Mouse (Mus musculus) neutrophil, adult 5-6 weeks (primary cell): ENCODE measurements around the gene Galnt6. TPM values are rescaled to one million over a fixed set of nuclear protein-coding genes. Genes with fewer than 3 reads are reported as not detected.

ENCODE experiments used
- ATAC-seq: fragments of 151-379, 151-347 bp; 2 replicates; pipeline ENCODE4 v1.8.0; 2017; ENCODE audit warnings: mild to moderate bottlenecking, moderate TSS enrichment; ENCODE audit not compliant: insufficient number of reproducible peaks, poor library complexity, low FRiP score, severe bottlenecking; ENCODE audit errors: extremely low read depth
- total RNA-seq: library from RNA; stranded (forward); fragments of 200-1000 nt; gene quantifications from 2 replicates; pipeline ENCODE4 v1.2.3, GENCODE M21; 2017

The Galnt6 gene
- total RNA-seq, 1 experiment from 2014 or later, result 33.1 TPM

- peak; percentile 36; the same call in 1 of the 2 replicates for ATAC-seq
These were observed 590 bp downstream of the Galnt6 start for GRCm38 (mm10) chr15:100728586-100728985.

- no peak for ATAC-seq
These were observed 1.3 kb downstream of the Galnt6 start for GRCm38 (mm10) chr15:100727834-100728233.

- ATAC-seq, result no peak
These were observed 2.5 kb downstream of the Galnt6 start for GRCm38 (mm10) chr15:100726721-100727120.

- ATAC-seq, result no peak
These were observed 5.7 kb downstream of the Galnt6 start for GRCm38 (mm10) chr15:100723505-100723904.

GRCm38 (mm10) chr15:100722564-100722963 is 6.6 kb downstream of the Galnt6 start:
- no peak for ATAC-seq

GRCm38 (mm10) chr15:100722026-100722425 is 7.2 kb downstream of the Galnt6 start:
- no peak for ATAC-seq

- ATAC-seq, result no peak
These were observed 7.7 kb downstream of the Galnt6 start for GRCm38 (mm10) chr15:100721445-100721844.

GRCm38 (mm10) chr15:100720066-100720465 is 9.1 kb downstream of the Galnt6 start:
- no peak for ATAC-seq

- ATAC-seq, result no peak
These were observed 10.0 kb downstream of the Galnt6 start for GRCm38 (mm10) chr15:100719217-100719616.

- ATAC-seq, result no peak
These were observed 10.6 kb downstream of the Galnt6 start for GRCm38 (mm10) chr15:100718572-100718971.

GRCm38 (mm10) chr15:100717933-100718332 is 11.2 kb downstream of the Galnt6 start:
- ATAC-seq, result no peak

- ATAC-seq, result no peak
These were observed 13.7 kb downstream of the Galnt6 start for GRCm38 (mm10) chr15:100715399-100715993.

GRCm38 (mm10) chr15:100714470-100714869 is 14.7 kb downstream of the Galnt6 start:
- ATAC-seq, result no peak

- no peak for ATAC-seq
These were observed 18.3 kb downstream of the Galnt6 start for GRCm38 (mm10) chr15:100710838-100711237.

GRCm38 (mm10) chr15:100708433-100709078 is 20.6 kb downstream of the Galnt6 start:
- no peak for ATAC-seq

- ATAC-seq, result peak; percentile 92
These were observed 22.9 kb downstream of the Galnt6 start for GRCm38 (mm10) chr15:100706226-100706625.

GRCm38 (mm10) chr15:100705376-100705775 is 23.8 kb downstream of the Galnt6 start:
- ATAC-seq, result no peak

GRCm38 (mm10) chr15:100703913-100704312 is 25.3 kb downstream of the Galnt6 start:
- no peak for ATAC-seq

- no peak for ATAC-seq
These were observed 27.3 kb downstream of the Galnt6 start for GRCm38 (mm10) chr15:100701856-100702255.

- no peak for ATAC-seq
These were observed 28.1 kb downstream of the Galnt6 start for GRCm38 (mm10) chr15:100701108-100701507.

GRCm38 (mm10) chr15:100700424-100700823 is 28.8 kb downstream of the Galnt6 start:
- ATAC-seq, result no peak
